Mouse (Mus musculus) intestine, embryonic 14.5 days (tissue): Measurements from ENCODE around the gene Mctp1. TPM values are rescaled to one million over a fixed set of nuclear protein-coding genes. Genes with fewer than 3 reads are reported as not detected.
"Not testable (repeated sequence)": the region's sequence is repeated elsewhere in the genome, so short reads cannot be mapped to it uniquely, and the experiment has no call there.

ENCODE experiments used
- ATAC-seq: fragments of 200-750 bp; cut with Nextera tagmentation; replicated peaks from 2 replicates; pipeline ENCODE4 v1.8.0; 2017; ENCODE audit warnings: low read depth, moderate number of reproducible peaks, moderate TSS enrichment, moderate library complexity; ENCODE audit not compliant: low FRiP score, low TSS enrichment
- DNase-seq: peaks from one replicate; pipeline ENCODE4 v3.0.0-alpha.2; 2018; ENCODE audit warnings: low spot score
- H3K27ac ChIP-seq: fragments of 300-500 bp; sonication (generic); 2 replicates; pipeline ENCODE4 v1.5.1; 2014; ENCODE audit warnings: low read depth, mild to moderate bottlenecking, control low read depth
- H3K27me3 ChIP-seq: fragments of 300-500 bp; sonication (generic); replicated peaks from 2 replicates; pipeline ENCODE4 v1.6.1; 2014; ENCODE audit warnings: low read length, control low read depth; ENCODE audit not compliant: control insufficient read depth, insufficient read depth
- H3K36me3 ChIP-seq: fragments of 300-500 bp; sonication (generic); 2 replicates; pipeline ENCODE4 v1.6.1; 2014; ENCODE audit warnings: low read length, control low read depth; ENCODE audit not compliant: control insufficient read depth, insufficient read depth
- H3K4me1 ChIP-seq: fragments of 300-500 bp; sonication (generic); replicated peaks from 2 replicates; pipeline ENCODE4 v1.6.1; 2014; ENCODE audit warnings: low read length, control low read depth, mixed read lengths; ENCODE audit not compliant: control insufficient read depth, insufficient read depth
- H3K4me2 ChIP-seq: fragments of 300-500 bp; sonication (generic); 2 replicates; pipeline ENCODE4 v1.6.1; 2014; ENCODE audit warnings: low read length
- H3K4me3 ChIP-seq: fragments of 300-500 bp; sonication (generic); 2 replicates; pipeline ENCODE4 v1.5.1; 2014; ENCODE audit warnings: low read depth, low read length, control low read depth, mixed read lengths
- H3K9ac ChIP-seq: fragments of 300-500 bp; sonication (generic); 2 replicates; pipeline ENCODE4 v1.6.1; 2014; ENCODE audit warnings: mild to moderate bottlenecking, low read length
- H3K9me3 ChIP-seq: fragments of 300-500 bp; sonication (generic); 2 replicates; pipeline ENCODE4 v1.6.1; 2016; ENCODE audit warnings: low read length, control low read depth; ENCODE audit not compliant: control insufficient read depth
- WGBS: fragments of 180-500 bp; shearing (Covaris S2); extraction: QIAGEN DNeasy Blood & Tissue Kit; methylation state at CpG from one replicate; pipeline ENCODE4 v1.1.7; 2014; 5-methylcytosine and 5-hydroxymethylcytosine counted together
- polyA plus RNA-seq: library from polyadenylated mRNA; unstranded; fragments of >200 nt; fragmentation: Nextera tagmentation; extraction: Ambion mirVana; gene quantifications from 2 replicates; pipeline ENCODE4 v1.2.1, GENCODE M21; 2014

Mctp1 gene
- polyA plus RNA-seq, 1 experiment from 2014 or later: 0.78 TPM

- no peak for DNase-seq
- Histone ChIP-seq H3K27ac (no peak overlapping the region), H3K9me3 (no peaks in the 10 kb centered on the region), H3K4me3 (no peak overlapping the region), H3K27me3 (no peaks in the 10 kb centered on the region), H3K4me2 (no peak overlapping the region), H3K4me1 (no peaks in the 10 kb centered on the region), H3K36me3 (no peaks in the 10 kb centered on the region), H3K9ac (no peak overlapping the region)
- 59% methylated on average over 1 of the region's 1 CpGs for WGBS
- no peak for ATAC-seq
Measured at GRCm38 (mm10) chr13:76926851-76927250, 542.5 kb downstream of the Mctp1 start.

DNA sequence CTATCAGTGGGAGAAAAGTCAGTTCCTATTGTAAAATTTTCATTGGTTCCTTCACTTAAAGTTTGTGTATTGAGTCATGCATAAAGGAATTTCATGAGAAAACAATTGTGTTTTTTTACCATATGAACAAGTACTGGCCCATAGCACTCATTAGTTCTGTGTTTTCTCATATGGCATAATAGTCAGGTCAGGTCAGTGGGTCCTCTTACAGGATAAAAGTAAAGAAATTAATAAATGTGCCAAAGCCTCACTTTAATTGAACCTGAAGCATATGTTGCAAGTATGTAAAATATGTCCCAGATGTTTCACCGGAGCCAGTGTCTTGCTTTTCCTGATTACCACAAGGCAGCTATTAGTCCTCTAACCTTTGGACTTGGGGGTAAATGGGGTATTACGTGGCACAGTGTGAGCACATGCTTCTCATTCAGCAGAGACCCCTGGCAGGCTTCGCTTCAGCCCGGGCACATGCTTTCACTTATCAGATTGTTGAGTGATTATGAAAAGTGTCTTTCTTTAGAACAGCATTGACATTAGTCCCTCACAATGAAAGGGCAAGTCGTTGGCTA is 543.6 kb downstream of the Mctp1 start:
- ATAC-seq (no peak), DNase-seq (no peak)
- Histone ChIP-seq H3K9ac (no peak overlapping the region), H3K9me3 (no peaks in the 10 kb centered on the region), H3K27ac (no peak overlapping the region), H3K4me2 (no peak overlapping the region), H3K36me3 (no peaks in the 10 kb centered on the region), H3K27me3 (no peaks in the 10 kb centered on the region), H3K4me1 (no peaks in the 10 kb centered on the region), H3K4me3 (no peak overlapping the region)
- WGBS: 71% methylated on average over 5 of the region's 5 CpGs

GRCm38 (mm10) chr13:76929152-76929551 is 544.8 kb downstream of the Mctp1 start:
- Histone ChIP-seq H3K4me2 (no peak overlapping the region), H3K27me3 (no peaks in the 10 kb centered on the region), H3K4me1 (no peaks in the 10 kb centered on the region), H3K36me3 (no peaks in the 10 kb centered on the region), H3K27ac (no peak overlapping the region), H3K4me3 (no peak overlapping the region), H3K9ac (no peak overlapping the region), H3K9me3 (no peaks in the 10 kb centered on the region)
- DNase-seq (no peak), ATAC-seq (no peak)
- 82% methylated on average over 3 of the region's 3 CpGs for WGBS

DNA sequence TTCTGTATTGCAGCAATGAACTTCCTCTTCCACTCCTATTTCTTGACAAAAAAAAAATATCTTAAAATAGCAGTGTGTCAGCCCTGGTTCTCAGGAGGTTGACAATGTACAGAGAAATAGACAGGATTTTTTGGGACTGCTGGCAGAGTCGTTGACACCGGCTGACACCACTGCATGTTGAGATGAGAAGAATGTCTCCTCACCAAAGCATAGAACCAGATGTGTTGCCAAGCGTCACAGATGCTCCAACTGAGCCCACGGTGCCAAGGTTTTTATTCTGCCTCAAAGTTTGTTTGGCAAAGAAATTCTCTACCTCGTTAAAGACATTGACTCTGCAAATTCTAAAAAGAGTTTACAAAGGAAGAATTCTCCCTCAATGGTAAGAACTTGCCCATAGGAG is 548.6 kb downstream of the Mctp1 start:
- Histone ChIP-seq H3K9me3 (no peaks in the 10 kb centered on the region), H3K4me1 (no peaks in the 10 kb centered on the region), H3K4me3 (no peak overlapping the region), H3K27ac (no peak overlapping the region), H3K27me3 (no peaks in the 10 kb centered on the region), H3K9ac (no peak overlapping the region), H3K4me2 (no peak overlapping the region), H3K36me3 (no peaks in the 10 kb centered on the region)
- 72% methylated on average over 5 of the region's 5 CpGs for whole genome bisulfite sequencing
- DNase-seq: no peak
- ATAC-seq: no peak

DNA sequence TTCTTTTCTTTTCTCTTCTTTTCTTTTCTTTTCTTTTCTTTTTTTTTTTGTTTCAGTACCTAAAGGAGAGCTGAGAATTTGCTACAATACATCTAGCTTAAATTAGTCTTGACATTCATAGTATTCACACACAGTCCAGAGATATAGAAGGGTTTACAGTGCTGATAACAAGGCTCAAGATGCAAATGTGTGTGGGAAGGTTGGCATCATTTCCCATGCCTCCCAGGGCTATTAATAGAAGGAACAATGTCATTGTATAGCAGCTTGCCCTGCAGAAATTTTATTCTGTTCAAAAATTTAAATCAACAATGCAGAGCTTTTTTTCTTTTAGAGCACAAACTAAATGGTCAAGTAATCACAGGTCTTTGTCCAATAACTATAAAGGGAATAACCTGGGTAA is 564.9 kb downstream of the Mctp1 start:
- Histone ChIP-seq H3K9ac (no peak overlapping the region), H3K27ac (no peak overlapping the region), H3K4me2 (no peak overlapping the region), H3K4me1 (no peaks in the 10 kb centered on the region), H3K27me3 (no peaks in the 10 kb centered on the region), H3K36me3 (no peaks in the 10 kb centered on the region), H3K9me3 (no peaks in the 10 kb centered on the region), H3K4me3 (no peak overlapping the region)
- DNase-seq: no peak
- ATAC-seq: no peak

- DNase-seq (no peak), ATAC-seq (no peak)
- no peaks in the 10 kb centered on the region for H3K4me1 ChIP-seq
- H3K27me3 ChIP-seq: no peaks in the 10 kb centered on the region
- H3K4me3 ChIP-seq: no peak overlapping the region
- no peak overlapping the region for H3K27ac ChIP-seq
- no peaks in the 10 kb centered on the region for H3K36me3 ChIP-seq
- no peak overlapping the region for H3K9ac ChIP-seq
- no peaks in the 10 kb centered on the region for H3K9me3 ChIP-seq
- H3K4me2 ChIP-seq: no peak overlapping the region
Measured at GRCm38 (mm10) chr13:76967588-76967987, 583.3 kb downstream of the Mctp1 start.

GRCm38 (mm10) chr13:76969386-76969785 is 585.1 kb downstream of the Mctp1 start:
- ATAC-seq: no peak
- Histone ChIP-seq H3K27ac (no peak overlapping the region), H3K4me3 (no peak overlapping the region), H3K9me3 (no peaks in the 10 kb centered on the region), H3K9ac (no peak overlapping the region), H3K4me2 (no peak overlapping the region), H3K36me3 (no peaks in the 10 kb centered on the region), H3K4me1 (no peaks in the 10 kb centered on the region), H3K27me3 (no peaks in the 10 kb centered on the region)
- 3% methylated on average over 2 of the region's 2 CpGs for WGBS
- peak; percentile 59 for DNase-seq

DNA sequence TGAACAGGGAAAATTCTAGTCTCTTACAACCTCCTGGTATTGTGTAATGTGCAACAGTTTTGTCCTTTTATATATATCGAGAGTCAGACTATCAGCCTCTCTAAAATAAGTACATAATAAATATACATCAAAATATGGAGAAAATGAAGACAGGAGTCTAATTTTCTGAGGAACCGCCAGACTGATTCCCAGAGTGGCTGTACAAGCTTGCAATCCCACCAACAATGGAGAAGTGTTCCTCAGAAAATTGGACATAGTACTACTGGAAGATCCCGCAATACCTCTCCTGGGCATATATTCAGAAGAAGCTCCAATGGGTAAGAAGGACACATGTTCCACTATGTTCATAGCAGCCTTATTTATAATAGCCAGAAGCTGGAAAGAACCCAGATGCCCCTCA is 586.7 kb downstream of the Mctp1 start:
- not testable (repeated sequence) for H3K4me3 ChIP-seq, H3K9ac ChIP-seq, ATAC-seq, H3K36me3 ChIP-seq, DNase-seq, H3K4me1 ChIP-seq, H3K27ac ChIP-seq, H3K9me3 ChIP-seq, H3K4me2 ChIP-seq, H3K27me3 ChIP-seq
- WGBS: 92% methylated on average over 3 of the region's 3 CpGs

DNA sequence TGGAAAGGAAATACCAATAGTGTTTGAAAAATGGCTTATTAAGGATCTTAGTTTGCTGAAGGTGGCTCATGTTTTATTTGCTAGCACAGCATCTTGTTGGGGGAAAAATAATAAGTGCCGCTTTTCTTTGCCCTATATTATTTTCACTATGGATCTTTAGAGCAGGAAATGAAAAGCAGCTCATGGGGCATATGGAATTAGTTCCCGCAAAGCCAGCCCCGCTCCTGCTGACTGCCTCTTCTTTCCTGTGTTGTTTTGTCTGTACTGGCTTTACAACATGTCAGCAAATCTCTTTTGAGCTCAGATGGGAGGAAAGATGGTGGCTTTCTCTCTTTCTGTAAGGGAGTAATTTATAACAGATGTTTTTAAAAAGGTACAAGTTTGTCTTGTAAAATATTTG is 618.3 kb downstream of the Mctp1 start:
- H3K9me3 ChIP-seq: no peaks in the 10 kb centered on the region
- no peak overlapping the region for H3K4me2 ChIP-seq
- no peaks in the 10 kb centered on the region for H3K36me3 ChIP-seq
- no peak overlapping the region for H3K27ac ChIP-seq
- H3K4me3 ChIP-seq: no peak overlapping the region
- H3K4me1 ChIP-seq: no peaks in the 10 kb centered on the region
- DNase-seq (no peak), ATAC-seq (no peak)
- no peaks in the 10 kb centered on the region for H3K27me3 ChIP-seq
- no peak overlapping the region for H3K9ac ChIP-seq
- 77% methylated on average over 3 of the region's 3 CpGs for WGBS
